Mouse (Mus musculus) activated CD4-positive, CD25-positive, alpha-beta regulatory T cell, adult 4 months (primary cell): ENCODE results near the gene Vmn1r155. TPM values are rescaled to one million over a fixed set of nuclear protein-coding genes. Genes with fewer than 3 reads are reported as not detected.
"Not testable (repeated sequence)": the region's sequence is repeated elsewhere in the genome, so short reads cannot be mapped to it uniquely, and the experiment has no call there.

ENCODE experiments used
- ATAC-seq: one replicate; pipeline ENCODE4 v1.8.0; 2017
- polyA plus RNA-seq, 2 experiments: library from polyadenylated mRNA; unstranded; fragments of 100-300 nt; shearing (Covaris generic); gene quantifications; one replicate each; pipeline ENCODE4 v1.2.1; 2017

Vmn1r155 gene
- not detected for polyA plus RNA-seq

DNA sequence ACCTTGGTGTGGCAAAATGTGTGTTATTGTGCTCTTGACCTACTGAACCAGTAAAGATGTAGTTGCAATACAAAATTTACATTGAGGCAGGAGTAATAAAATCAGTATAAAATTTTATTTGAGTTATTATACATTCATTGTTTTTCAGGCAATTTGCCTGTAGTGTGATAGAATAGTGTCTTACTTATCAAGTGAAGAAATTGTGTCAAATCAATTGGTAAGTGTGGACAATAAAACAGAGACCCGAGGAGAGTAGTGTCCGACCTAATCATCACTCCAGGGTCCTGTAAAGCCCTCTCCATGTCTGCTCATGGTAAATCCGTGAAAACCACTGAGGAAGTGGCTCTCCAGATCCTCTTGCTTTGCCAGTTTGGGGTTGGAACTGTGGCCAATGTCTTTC lies at the start of gene Vmn1r155:
Gene Vmn1r155 (plus strand): TSS at position 301 of the 400 bp plus-strand sequence.
- not testable (repeated sequence) for ATAC-seq

DNA sequence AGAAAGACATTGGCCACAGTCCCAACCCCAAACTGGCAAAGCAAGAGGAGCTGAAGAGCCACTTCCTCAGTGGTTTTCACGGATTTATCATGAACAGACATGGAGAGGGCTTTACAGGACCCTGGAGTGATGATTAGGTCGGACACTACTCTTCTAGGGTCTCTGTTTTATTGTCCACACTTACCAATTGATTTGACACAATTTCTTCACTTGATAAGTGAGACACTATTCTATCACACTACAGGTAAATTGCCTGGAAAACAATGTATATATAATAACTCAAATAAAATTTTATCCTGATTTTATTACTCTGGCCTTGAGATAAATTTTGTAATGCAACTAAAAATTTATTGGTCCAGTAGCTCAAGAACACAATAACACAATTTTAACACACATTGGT lies 34.4 kb downstream of the Vmn1r155 start, which contains the start of gene Gm8693:
Gene Gm8693 (minus strand): TSS at position 101 of the 400 bp plus-strand sequence.
- not testable (repeated sequence) for ATAC-seq

Other genes with a start within 250 kb of the Vmn1r155 start
- gene Vmn1r148, start 244.4 kb upstream of the Vmn1r155 start, polyA plus RNA-seq: not detected
- gene Vmn1r149, start 219.8 kb upstream of the Vmn1r155 start, polyA plus RNA-seq: not detected
- gene Gm10665, start 193.9 kb upstream of the Vmn1r155 start, polyA plus RNA-seq: not detected
- not detected for gene Vmn1r151, start 158.3 kb upstream of the Vmn1r155 start, polyA plus RNA-seq
- not detected for gene Vmn1r152, start 135.1 kb upstream of the Vmn1r155 start, polyA plus RNA-seq
- gene Gm8677, start 123.1 kb upstream of the Vmn1r155 start, polyA plus RNA-seq: not detected
- not detected for gene Gm4201, start 92.7 kb upstream of the Vmn1r155 start, polyA plus RNA-seq
- under 1 TPM in 1 of 2 experiments, not detected in 1; 0.28 TPM for gene Gm4565, start 69.9 kb upstream of the Vmn1r155 start, polyA plus RNA-seq
- not detected for gene Gm8693, start 34.3 kb downstream of the Vmn1r155 start, polyA plus RNA-seq
- gene Gm4567, start 61.7 kb downstream of the Vmn1r155 start, polyA plus RNA-seq: not detected
- gene Vmn1r157, start 103.7 kb downstream of the Vmn1r155 start, polyA plus RNA-seq: under 1 TPM in 1 of 2 experiments, not detected in 1; 0.46 TPM
- gene Vmn1r158, start 132.8 kb downstream of the Vmn1r155 start, polyA plus RNA-seq: not detected
- not detected for gene Vmn1r159, start 185.6 kb downstream of the Vmn1r155 start, polyA plus RNA-seq
- under 1 TPM in 1 of 2 experiments, not detected in 1; 0.58 TPM for gene Vmn1r160, start 213.2 kb downstream of the Vmn1r155 start, polyA plus RNA-seq